Mouse (Mus musculus) brain, embryonic 14.5 days (tissue): Measurements from ENCODE around the gene Crim1.

ENCODE experiments used
- CTCF ChIP-seq: fragments of 200-500 bp; IDR thresholded peaks from 2 replicates; pipeline ENCODE4 v1.5.1; 2012; ENCODE audit warnings: inconsistent platforms, mild to moderate bottlenecking, moderate library complexity, borderline replicate concordance; ENCODE audit not compliant: insufficient read depth, insufficient read length; ENCODE audit errors: extremely low read depth
- POLR2A ChIP-seq: fragments of 200-500 bp; IDR thresholded peaks from 2 replicates; pipeline ENCODE4 v1.6.1; 2012; ENCODE audit warnings: mild to moderate bottlenecking, inconsistent platforms, borderline replicate concordance; ENCODE audit not compliant: poor library complexity, insufficient read depth, insufficient read length, severe bottlenecking; ENCODE audit errors: extremely low read depth

DNA sequence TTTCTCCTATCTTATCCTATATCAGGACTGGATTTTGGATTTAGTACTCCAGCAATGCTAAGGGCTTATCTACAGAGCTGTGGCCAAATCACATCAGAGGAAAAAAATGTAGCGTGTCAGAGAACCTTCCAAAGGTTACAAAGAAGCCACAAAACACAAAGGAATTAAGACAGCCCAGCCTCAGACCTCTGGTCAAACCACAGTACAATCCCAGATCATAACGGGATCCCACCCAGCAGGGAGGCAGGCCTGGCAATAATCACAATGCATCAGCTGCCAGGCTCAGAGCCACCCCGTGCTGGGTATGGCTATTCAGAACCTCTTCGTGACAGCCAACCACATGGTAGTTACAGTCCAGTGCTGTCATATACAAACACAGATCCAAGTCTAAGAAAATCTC is 201.7 kb downstream of the Crim1 start:
- TF ChIP-seq CTCF (no peak), POLR2A (no peak)
